Mouse (Mus musculus) thymus, adult 2 months (tissue): Measurements from ENCODE around the gene Helz2. TPM values are rescaled to one million over a fixed set of nuclear protein-coding genes. Genes with fewer than 3 reads are reported as not detected.

ENCODE experiments used
- DNase-seq: peaks from one replicate; pipeline ENCODE4 v3.0.0; 2021
- H3K27ac ChIP-seq: fragments of 200-500 bp; 2 replicates; pipeline ENCODE4 v1.5.1; 2012; ENCODE audit warnings: low read length, control low read depth; ENCODE audit not compliant: control insufficient read depth, insufficient read depth
- H3K27me3 ChIP-seq: fragments of 200-500 bp; 2 replicates; pipeline ENCODE4 v1.6.1; 2012; ENCODE audit warnings: mild to moderate bottlenecking, low read length, moderate library complexity, mixed read lengths; ENCODE audit not compliant: control insufficient read depth, insufficient read depth
- H3K36me3 ChIP-seq: fragments of 200-500 bp; 2 replicates; pipeline ENCODE4 v1.6.1; 2012; ENCODE audit warnings: mild to moderate bottlenecking, low read length, moderate library complexity; ENCODE audit not compliant: control insufficient read depth, insufficient read depth
- H3K4me1 ChIP-seq: fragments of 200-500 bp; replicated peaks from 2 replicates; pipeline ENCODE4 v1.6.1; 2012; ENCODE audit warnings: low read length; ENCODE audit not compliant: control insufficient read depth, insufficient read depth
- H3K4me3 ChIP-seq: fragments of 200-500 bp; 2 replicates; pipeline ENCODE4 v1.5.1; 2012; ENCODE audit warnings: mild to moderate bottlenecking, low read length, control low read depth, moderate library complexity; ENCODE audit not compliant: control insufficient read depth, insufficient read depth
- CTCF ChIP-seq: fragments of 200-500 bp; IDR thresholded peaks from 2 replicates; pipeline ENCODE4 v1.5.1; 2012; ENCODE audit warnings: mild to moderate bottlenecking, control low read depth, low read length, moderate library complexity, borderline replicate concordance; ENCODE audit not compliant: control insufficient read depth, poor library complexity, insufficient read depth; ENCODE audit errors: extremely low read depth
- POLR2A ChIP-seq: fragments of 200-500 bp; IDR thresholded peaks from 2 replicates; pipeline ENCODE4 v1.6.1; 2012; ENCODE audit warnings: mild to moderate bottlenecking, low read length, control low read depth, moderate library complexity; ENCODE audit not compliant: control insufficient read depth, poor library complexity, insufficient read depth; ENCODE audit errors: extremely low read depth
- WGBS: fragments of 180-500 bp; shearing (Covaris S2); methylation state at CpG from one replicate; pipeline ENCODE4 v1.1.7; 2018; 5-methylcytosine and 5-hydroxymethylcytosine counted together
- polyA plus RNA-seq: library from polyadenylated mRNA; depleted of rRNA; stranded (reverse); fragments of >200 nt; gene quantifications from 2 replicates; pipeline ENCODE4 v1.2.3, GENCODE M21; 2012; rRNA removed

Gene Helz2
- polyA plus RNA-seq, 1 experiment = 106 TPM

GRCm38 (mm10) chr2:181188681-181189080 is 53.1 kb downstream of the Helz2 start:
- 67% methylated on average over 2 of the region's 2 CpGs for WGBS
- peak; percentile 22 for DNase-seq
- TF ChIP-seq CTCF (no peak), POLR2A (no peak)
- H3K36me3 ChIP-seq = no peaks in the 10 kb centered on the region
- no peaks in the 10 kb centered on the region for H3K27me3 ChIP-seq
- no peak overlapping the region for H3K4me3 ChIP-seq
- peaks cover 14% of the 10 kb centered on the region for H3K4me1 ChIP-seq
- peak overlapping the region; percentile 44; the same call in 1 of the 2 replicates for H3K27ac ChIP-seq

- TF ChIP-seq POLR2A (peak; percentile 62), CTCF (no peak)
- DNase-seq = peak; percentile 95
- Histone ChIP-seq H3K27ac (peak within 1 kb of the TSS; percentile 38; the same call in 1 of the 2 replicates), H3K36me3 (no peaks in the 10 kb centered on the region), H3K27me3 (no peaks in the 10 kb centered on the region), H3K4me3 (peak within 1 kb of the TSS; percentile 86), H3K4me1 (peaks cover 14% of the 10 kb centered on the region)
- WGBS = under 1% methylated on average over 64 of the region's 64 CpGs
Observed at GRCm38 (mm10) chr2:181187121-181188000, 54.5 kb downstream of the Helz2 start, which contains the start of gene Ppdpf. Gene Ppdpf, plus strand, starts transcription at chr2:181187247.

- peaks cover 14% of the 10 kb centered on the region for H3K4me1 ChIP-seq
- no peak for TF ChIP-seq POLR2A
- TF ChIP-seq CTCF = peak; percentile 81; the same call in 1 of the 2 replicates
- peak overlapping the region; percentile 38; the same call in 1 of the 2 replicates for H3K27ac ChIP-seq
- WGBS = under 1% methylated on average over 14 of the region's 14 CpGs
- H3K36me3 ChIP-seq = no peaks in the 10 kb centered on the region
- H3K4me3 ChIP-seq = peak overlapping the region; percentile 86
- DNase-seq = peak; percentile 89
- H3K27me3 ChIP-seq = no peaks in the 10 kb centered on the region
Observed at GRCm38 (mm10) chr2:181186635-181187034, 55.2 kb downstream of the Helz2 start.

- Histone ChIP-seq H3K4me1 (no peaks in the 10 kb centered on the region), H3K27me3 (no peaks in the 10 kb centered on the region), H3K4me3 (no peak overlapping the region), H3K27ac (no peak overlapping the region), H3K36me3 (no peaks in the 10 kb centered on the region)
- WGBS = 89% methylated on average over 6 of the region's 6 CpGs
- no peak for DNase-seq
- no peak for TF ChIP-seq POLR2A
Observed at GRCm38 (mm10) chr2:181180898-181181297, 60.9 kb downstream of the Helz2 start.

- H3K27ac ChIP-seq = no peak overlapping the region
Observed at GRCm38 (mm10) chr2:181178471-181178870, 63.4 kb downstream of the Helz2 start.

GRCm38 (mm10) chr2:181178015-181178414 is 63.8 kb downstream of the Helz2 start:
- Histone ChIP-seq H3K4me3 (no peak overlapping the region), H3K27me3 (no peaks in the 10 kb centered on the region), H3K36me3 (no peaks in the 10 kb centered on the region), H3K4me1 (no peaks in the 10 kb centered on the region), H3K27ac (no peak overlapping the region)
- WGBS = 75% methylated on average over 3 of the region's 3 CpGs
- TF ChIP-seq POLR2A (no peak), CTCF (no peak)
- no peak for DNase-seq

More at GRCm38 (mm10) chr2:181178471-181178870, 63.4 kb downstream of the Helz2 start:
- DNase-seq = no peak
- Histone ChIP-seq H3K36me3 (no peaks in the 10 kb centered on the region), H3K4me1 (no peaks in the 10 kb centered on the region), H3K4me3 (no peak overlapping the region), H3K27me3 (no peaks in the 10 kb centered on the region)
- no peak for TF ChIP-seq CTCF
- no peak for TF ChIP-seq POLR2A
- 66% methylated on average over 5 of the region's 5 CpGs for WGBS

Other genes with a start within 250 kb of the Helz2 start
- gene Chrna4, start 198.5 kb downstream of the Helz2 start, polyA plus RNA-seq = 0.18 and 0.27 TPM in 2 replicates
- gene Kcnq2, start 106.7 kb downstream of the Helz2 start, polyA plus RNA-seq = 0.24 and 0.32 TPM in 2 replicates
- gene Eef1a2, start 85.0 kb downstream of the Helz2 start, polyA plus RNA-seq = 2.7 and 42.5 TPM in 2 replicates
- 191 and 219 TPM in 2 replicates for gene Ppdpf, start 54.8 kb downstream of the Helz2 start, polyA plus RNA-seq
- 0.22 and 0.32 TPM in 2 replicates for gene Ptk6, start 39.2 kb downstream of the Helz2 start, polyA plus RNA-seq
- gene Srms, start 28.8 kb downstream of the Helz2 start, polyA plus RNA-seq = 0.71 and 0.86 TPM in 2 replicates
- gene Fndc11, start 22.0 kb downstream of the Helz2 start, polyA plus RNA-seq = 0.85 and 0.88 TPM in 2 replicates
- gene Gmeb2, start 46.0 kb upstream of the Helz2 start, polyA plus RNA-seq = 60.8 and 62.4 TPM in 2 replicates
- gene Stmn3, start 72.5 kb upstream of the Helz2 start, polyA plus RNA-seq = 0.15 TPM in 1 of 2 replicates, not detected in the other
- gene Rtel1, start 77.7 kb upstream of the Helz2 start, polyA plus RNA-seq = 110 and 119 TPM in 2 replicates
- 87.6 and 91.9 TPM in 2 replicates for gene Zgpat, start 122.9 kb upstream of the Helz2 start, polyA plus RNA-seq
- 60.9 and 69.6 TPM in 2 replicates for gene Arfrp1, start 123.4 kb upstream of the Helz2 start, polyA plus RNA-seq
- gene Lime1, start 138.1 kb upstream of the Helz2 start, polyA plus RNA-seq = 263 and 268 TPM in 2 replicates
- 4.8 and 5.3 TPM in 2 replicates for gene Zbtb46, start 217.4 kb upstream of the Helz2 start, polyA plus RNA-seq